Mouse (Mus musculus): ENCODE measurements at regions not wholly inside any gene's neighbourhood (a gene's known extent, or its start where the extent isn't known, plus 50 kb on each side); places are given as distances from the start of the nearest gene placed in this dataset.

DNA sequence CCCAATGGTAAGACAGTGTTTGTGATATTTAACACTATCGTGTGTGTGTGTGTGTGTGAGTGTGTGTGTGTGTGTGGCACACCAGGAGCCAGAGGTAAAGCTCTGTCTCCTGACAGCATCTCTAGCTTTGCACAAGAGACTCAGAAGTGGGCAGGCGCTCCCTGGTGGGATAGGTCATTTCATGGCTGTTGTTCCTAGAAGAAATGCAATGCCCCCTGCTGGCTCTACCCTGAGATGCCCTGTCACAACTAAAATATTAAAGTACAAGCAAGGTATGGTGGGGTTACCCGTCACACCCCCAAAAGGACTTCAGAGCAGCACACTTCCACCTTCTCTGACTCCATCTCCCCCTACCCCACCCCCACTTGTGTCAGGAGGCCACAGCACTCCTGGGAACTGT is 207.2 kb downstream of the Rpap3 start:
- TF ChIP-seq FLI1 (IDR thresholded peaks at IDR 0.05; ENCODE audit: low read length) (no peak), GATA1 (IDR thresholded peaks at IDR 0.05; ENCODE audit: borderline replicate concordance, low read length) (no peak)

All from megakaryocyte, embryonic 14.5 days (primary cell).